Mouse (Mus musculus) MEL (cell line): ENCODE results near the gene Atp1a3. TPM values are rescaled to one million over a fixed set of nuclear protein-coding genes. Genes with fewer than 3 reads are reported as not detected.

ENCODE experiments used
- DNase-seq: peaks from one replicate; pipeline ENCODE4 v3.0.0; 2011; ENCODE audit warnings: low read depth, low spot score
- H3K27ac ChIP-seq: 2 replicates; pipeline ENCODE4 v1.5.1; 2012; ENCODE audit warnings: low read depth, mild to moderate bottlenecking, control low read depth, low read length, moderate library complexity; ENCODE audit not compliant: control insufficient read depth
- H3K27me3 ChIP-seq, 2 experiments: fragments of 150-350 bp in 1 of 2; sonication (generic) in 1 of 2; 2 replicates each; pipeline ENCODE4 v1.6.1; 2012; ENCODE audit warnings: low read length in 2 of 2, mild to moderate bottlenecking in 2 of 2, improper control_type of control experiment in 1 of 2, moderate library complexity in 1 of 2; ENCODE audit not compliant: insufficient read depth in 2 of 2, control insufficient read depth in 1 of 2
- H3K36me3 ChIP-seq, 2 experiments: 2 replicates each; pipeline ENCODE4 v1.6.1; 2012 to 2014; ENCODE audit warnings: low read length in 2 of 2, improper control_type of control experiment in 1 of 2, inconsistent platforms in 1 of 2, mild to moderate bottlenecking in 1 of 2; ENCODE audit not compliant: insufficient read depth in 2 of 2, control insufficient read depth in 1 of 2
- H3K4me1 ChIP-seq, 2 experiments: fragments of 150-350 bp in 1 of 2; sonication (generic) in 1 of 2; 2 replicates each; pipeline ENCODE4 v1.6.1; 2012; ENCODE audit warnings: low read length in 2 of 2, improper control_type of control experiment in 1 of 2, mild to moderate bottlenecking in 1 of 2; ENCODE audit not compliant: insufficient read depth in 2 of 2, control insufficient read depth in 1 of 2
- H3K4me3 ChIP-seq, 2 experiments: fragments of 150-350 bp in 1 of 2; sonication (generic) in 1 of 2; 2 replicates each; pipeline ENCODE4 v1.5.1; 2012; ENCODE audit warnings: low read depth in 2 of 2, low read length in 2 of 2, mild to moderate bottlenecking in 2 of 2, moderate library complexity in 2 of 2, control low read depth in 1 of 2, improper control_type of control experiment in 1 of 2; ENCODE audit not compliant: control insufficient read depth in 1 of 2, insufficient read depth in 1 of 2
- H3K79me2 ChIP-seq: 2 replicates; pipeline ENCODE4 v1.6.1; 2012; ENCODE audit warnings: mild to moderate bottlenecking, low read length, moderate library complexity; ENCODE audit not compliant: control insufficient read depth, poor library complexity, insufficient read depth
- H3K9ac ChIP-seq: 2 replicates; pipeline ENCODE4 v1.6.1; 2012; ENCODE audit warnings: low read depth, mild to moderate bottlenecking, control low read depth, low read length, moderate library complexity; ENCODE audit not compliant: control insufficient read depth, poor library complexity, severe bottlenecking
- H3K9me3 ChIP-seq: fragments of 150-350 bp; sonication (generic); replicated peaks from 2 replicates; pipeline ENCODE4 v1.6.1; 2012; ENCODE audit warnings: mild to moderate bottlenecking, low read length, improper control_type of control experiment, moderate library complexity; ENCODE audit not compliant: insufficient read depth
- BHLHE40 ChIP-seq: IDR thresholded peaks from 2 replicates; pipeline ENCODE4 v1.6.1; 2012; ENCODE audit warnings: low read depth, mild to moderate bottlenecking, inconsistent platforms, low read length, improper control_type of control experiment, borderline replicate concordance
- CHD1 ChIP-seq: IDR thresholded peaks from 2 replicates; pipeline ENCODE4 v1.6.1; 2012; ENCODE audit warnings: low read depth, mild to moderate bottlenecking, inconsistent platforms, low read length, improper control_type of control experiment
- CTCF ChIP-seq, 3 experiments: IDR thresholded peaks in 2 of 3; conservative IDR thresholded peaks in 1 of 3; 2 replicates each; pipeline ENCODE4 v1.5.1; 2011 to 2012; ENCODE audit warnings: low read length in 3 of 3, low read depth in 2 of 3, mild to moderate bottlenecking in 2 of 3, improper control_type of control experiment in 1 of 3, inconsistent platforms in 1 of 3, mixed read lengths in 1 of 3, moderate library complexity in 1 of 3; ENCODE audit not compliant: control insufficient read depth in 1 of 3, insufficient read depth in 1 of 3, poor library complexity in 1 of 3, severe bottlenecking in 1 of 3
- ELF1 ChIP-seq: IDR thresholded peaks from 2 replicates; pipeline ENCODE4 v1.6.1; 2014; ENCODE audit warnings: low read depth, mild to moderate bottlenecking, inconsistent platforms, low read length, improper control_type of control experiment, moderate library complexity
- EP300 ChIP-seq, 2 experiments: IDR thresholded peaks; 2 replicates each; pipeline ENCODE4 v1.6.1; 2011; ENCODE audit warnings: improper control_type of control experiment in 2 of 2, low read length in 2 of 2, low read depth in 1 of 2, mild to moderate bottlenecking in 1 of 2
- GATA1 ChIP-seq: IDR thresholded peaks from 2 replicates; pipeline ENCODE4 v1.6.1; 2011; ENCODE audit warnings: low read depth, low read length, improper control_type of control experiment
- HCFC1 ChIP-seq: IDR thresholded peaks from 2 replicates; pipeline ENCODE4 v1.6.1; 2012; ENCODE audit warnings: low read depth, mild to moderate bottlenecking, inconsistent platforms, low read length, improper control_type of control experiment, moderate library complexity
- JUND ChIP-seq: IDR thresholded peaks from 2 replicates; pipeline ENCODE4 v1.6.1; 2011; ENCODE audit warnings: low read depth, mild to moderate bottlenecking, improper control_type of control experiment, low read length
- KAT2A ChIP-seq: conservative IDR thresholded peaks from 2 replicates; pipeline ENCODE4 v1.6.1; 2012; ENCODE audit warnings: low read depth, low read length, improper control_type of control experiment, inconsistent platforms
- MAX ChIP-seq: IDR thresholded peaks from 2 replicates; pipeline ENCODE4 v1.6.1; 2011; ENCODE audit warnings: low read length, improper control_type of control experiment
- MAZ ChIP-seq: IDR thresholded peaks from 2 replicates; pipeline ENCODE4 v1.6.1; 2012; ENCODE audit warnings: low read depth, mild to moderate bottlenecking, inconsistent platforms, low read length, improper control_type of control experiment
- MEF2A ChIP-seq: IDR thresholded peaks from 2 replicates; pipeline ENCODE4 v1.6.1; 2014; ENCODE audit warnings: low read depth, mild to moderate bottlenecking, inconsistent platforms, low read length, improper control_type of control experiment; ENCODE audit not compliant: poor library complexity, insufficient replicate concordance, severe bottlenecking; ENCODE audit errors: extremely low read depth
- NRF1 ChIP-seq: IDR thresholded peaks from 2 replicates; pipeline ENCODE4 v1.6.1; 2014; ENCODE audit warnings: low read depth, mild to moderate bottlenecking, inconsistent platforms, low read length, improper control_type of control experiment, moderate library complexity; ENCODE audit not compliant: poor library complexity, insufficient read depth, severe bottlenecking
- POLR2A ChIP-seq, 2 experiments: IDR thresholded peaks; 2 replicates each; pipeline ENCODE4 v1.6.1; 2011 to 2012; ENCODE audit warnings: low read length in 2 of 2, mild to moderate bottlenecking in 2 of 2, control low read depth in 1 of 2, improper control_type of control experiment in 1 of 2, low read depth in 1 of 2, moderate library complexity in 1 of 2; ENCODE audit not compliant: control insufficient read depth in 1 of 2, insufficient read depth in 1 of 2, poor library complexity in 1 of 2
- POLR2AphosphoS2 ChIP-seq: IDR thresholded peaks from 2 replicates; pipeline ENCODE4 v1.6.1; 2011; ENCODE audit warnings: low read length, improper control_type of control experiment
- RAD21 ChIP-seq: IDR thresholded peaks from 2 replicates; pipeline ENCODE4 v1.6.1; 2011; ENCODE audit warnings: mild to moderate bottlenecking, low read depth, low read length, improper control_type of control experiment
- RCOR1 ChIP-seq: IDR thresholded peaks from 2 replicates; pipeline ENCODE4 v1.6.1; 2012; ENCODE audit warnings: low read depth, mild to moderate bottlenecking, inconsistent platforms, low read length, improper control_type of control experiment
- SIN3A ChIP-seq: IDR thresholded peaks from 2 replicates; pipeline ENCODE4 v1.6.1; 2012; ENCODE audit warnings: low read length, improper control_type of control experiment, inconsistent platforms
- SMC3 ChIP-seq: IDR thresholded peaks from 2 replicates; pipeline ENCODE4 v1.6.1; 2011; ENCODE audit warnings: low read depth, low read length, improper control_type of control experiment
- TAL1 ChIP-seq: IDR thresholded peaks from 2 replicates; pipeline ENCODE4 v1.6.1; 2012; ENCODE audit warnings: mild to moderate bottlenecking, inconsistent platforms, low read length, moderate library complexity, mixed read lengths
- USF1 ChIP-seq: IDR thresholded peaks from 2 replicates; pipeline ENCODE4 v1.6.1; 2014; ENCODE audit warnings: low read depth, mild to moderate bottlenecking, inconsistent platforms, low read length, improper control_type of control experiment, moderate library complexity
- ZC3H11A ChIP-seq: IDR thresholded peaks from 2 replicates; pipeline ENCODE4 v1.6.1; 2012; ENCODE audit warnings: low read depth, mild to moderate bottlenecking, inconsistent platforms, low read length, improper control_type of control experiment
- ZMIZ1 ChIP-seq: IDR thresholded peaks from 2 replicates; pipeline ENCODE4 v1.6.1; 2012; ENCODE audit warnings: low read depth, mild to moderate bottlenecking, inconsistent platforms, low read length, improper control_type of control experiment, moderate library complexity
- polyA plus RNA-seq, 2 experiments: library from polyadenylated mRNA; stranded (reverse) in 1 of 2; unstranded in 1 of 2; fragments of >175 nt in 1 of 2; fragments of >200 nt in 1 of 2; gene quantifications; 2 replicates each; pipeline versions ENCODE4 v1.2.1 to v1.2.4; 2012; ENCODE audit warnings: low replicate concordance in 2 of 2, low read depth in 1 of 2; ENCODE audit not compliant: insufficient read length in 2 of 2, insufficient read depth in 1 of 2, missing spikeins in 1 of 2
- total RNA-seq: library from RNA; depleted of rRNA; stranded (reverse); fragments of 300-350 nt; gene quantifications from 2 replicates; pipeline ENCODE4 v1.2.3, GENCODE M21; 2012

Atp1a3 gene
- total and polyA plus RNA-seq, 3 experiments: 0.19 to 3.5 TPM; not detected in 1

- H3K4me3 ChIP-seq: no peak overlapping the region
- no peaks in the 10 kb centered on the region for H3K36me3 ChIP-seq
- H3K9me3 ChIP-seq: no peaks in the 10 kb centered on the region
- peak; percentile 80 for DNase-seq
- no peak overlapping the region for H3K27ac ChIP-seq
- no peaks in the 10 kb centered on the region for H3K79me2 ChIP-seq
- no peaks in the 10 kb centered on the region for H3K4me1 ChIP-seq
- no peaks in the 10 kb centered on the region for H3K27me3 ChIP-seq
- TF ChIP-seq ELF1 (no peak), RCOR1 (no peak), USF1 (no peak), ZC3H11A (peak; percentile 73), POLR2A (IDR thresholded peaks at IDR 0.05; ENCODE audit: control insufficient read depth in 1 of 2, insufficient read depth in 1 of 2, low read depth in 1 of 2, low read length in 2 of 2, poor library complexity in 1 of 2) (no peak), RAD21 (peak; percentile 74), CTCF (IDR thresholded peaks at IDR 0.05 in 2 of 3, conservative IDR thresholded peaks at IDR 0.05 in 1 of 3; ENCODE audit: control insufficient read depth in 1 of 3, insufficient read depth in 1 of 3, low read depth in 2 of 3, low read length in 3 of 3, poor library complexity in 1 of 3, severe bottlenecking in 1 of 3) (peak; percentile 71 to 94 (median 87)), SIN3A (no peak), SMC3 (peak; percentile 89), NRF1 (no peak), HCFC1 (no peak), MAZ (peak; percentile 32; the same call in 1 of the 2 replicates), TAL1 (no peak), ZMIZ1 (no peak), KAT2A (no peak), MAX (no peak), POLR2AphosphoS2 (no peak), JUND (no peak), CHD1 (no peak), BHLHE40 (no peak), GATA1 (no peak), EP300 (IDR thresholded peaks at IDR 0.05; ENCODE audit: low read depth in 1 of 2, low read length in 2 of 2) (no peak), MEF2A (no peak)
- H3K9ac ChIP-seq: no peak overlapping the region
These were observed 40.7 kb downstream of the Atp1a3 start for GRCm38 (mm10) chr7:24964897-24965535.
